Mouse (Mus musculus): ENCODE results near the gene Ice2.

Ice2 gene

GRCm38 (mm10) chr9:69419476-69419875, 21.8 kb downstream of the Ice2 start:
- no peak for DNase-seq

- DNase-seq = no peak
Measured at GRCm38 (mm10) chr9:69430531-69430930, 32.8 kb downstream of the Ice2 start.

GRCm38 (mm10) chr9:69431863-69432555, 34.3 kb downstream of the Ice2 start:
- peak; percentile 65 for DNase-seq

- DNase-seq = peak; percentile 56
Measured at GRCm38 (mm10) chr9:69435194-69435593, 37.5 kb downstream of the Ice2 start.

DNA sequence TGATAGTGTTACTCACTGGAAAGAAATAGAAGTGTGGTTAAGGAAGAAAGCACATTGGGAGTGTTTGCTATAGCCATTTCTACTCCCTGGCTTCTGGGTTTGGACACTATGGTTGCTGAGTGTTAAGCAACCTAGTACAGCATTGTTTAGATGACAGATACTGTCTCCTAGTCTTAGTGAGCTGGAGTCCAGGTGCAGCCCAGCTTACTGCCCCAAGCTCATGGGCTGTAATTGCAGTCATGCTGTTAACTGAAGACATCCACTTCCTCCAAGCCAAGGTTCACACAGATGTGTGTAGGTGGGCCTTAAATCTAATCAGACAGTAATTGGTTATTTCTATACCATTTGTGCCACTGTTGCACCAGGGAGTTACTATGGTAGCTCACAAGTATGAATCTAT, 38.0 kb downstream of the Ice2 start:
- DNase-seq = peak; percentile 40

- peak; percentile 94 for DNase-seq
Measured at GRCm38 (mm10) chr9:69439805-69440357, 42.2 kb downstream of the Ice2 start.

DNA sequence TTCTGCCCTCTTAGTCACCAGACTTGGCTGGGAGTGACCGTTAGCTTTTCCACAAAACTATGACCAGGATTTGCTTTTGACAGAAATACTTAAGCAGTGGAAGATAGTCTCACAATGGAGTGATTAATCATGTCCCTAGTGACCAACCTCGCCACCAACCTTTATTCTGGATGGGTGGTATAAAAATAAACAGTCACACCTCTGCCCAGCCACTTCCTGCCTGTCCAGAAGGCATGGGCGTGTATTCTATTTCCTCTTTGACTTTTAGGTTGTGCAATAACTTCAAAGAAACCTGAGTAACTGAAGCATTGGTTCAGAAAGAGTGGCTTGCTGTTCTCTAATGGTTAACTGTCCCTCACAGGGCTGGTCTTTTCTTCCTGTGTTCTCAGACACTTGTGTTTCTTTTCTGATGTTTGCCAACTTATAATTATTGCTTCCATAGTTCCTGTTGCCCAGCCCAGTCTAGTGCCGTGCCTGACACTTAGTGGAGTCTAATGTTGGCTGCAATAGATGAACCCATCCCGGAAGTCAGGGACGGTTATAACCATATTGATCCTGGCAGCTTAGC, 44.8 kb downstream of the Ice2 start:
- DNase-seq = peak; percentile 89

DNA sequence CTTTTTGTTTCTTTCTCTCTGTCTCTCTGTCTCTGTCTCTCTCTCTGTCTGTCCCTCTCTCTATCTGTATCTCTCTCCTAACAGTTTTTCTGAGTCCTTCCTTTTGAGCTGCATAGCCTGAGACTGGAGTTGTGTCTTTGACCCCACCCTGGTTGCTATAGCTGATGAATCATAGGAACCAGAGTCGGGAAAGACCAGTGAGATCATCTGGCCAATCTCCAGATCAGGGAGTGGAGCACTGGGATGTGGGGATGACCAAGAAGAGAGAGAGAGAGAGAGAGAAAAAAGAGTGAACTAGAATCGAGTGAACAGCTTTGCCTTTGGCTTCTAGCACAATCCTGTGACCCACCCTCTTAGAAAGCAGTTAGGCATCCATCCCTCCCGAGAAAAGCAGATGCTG, 45.5 kb downstream of the Ice2 start:
- peak; percentile 97 for DNase-seq

GRCm38 (mm10) chr9:69448801-69449200, 51.1 kb downstream of the Ice2 start:
- peak; percentile 70 for DNase-seq

DNA sequence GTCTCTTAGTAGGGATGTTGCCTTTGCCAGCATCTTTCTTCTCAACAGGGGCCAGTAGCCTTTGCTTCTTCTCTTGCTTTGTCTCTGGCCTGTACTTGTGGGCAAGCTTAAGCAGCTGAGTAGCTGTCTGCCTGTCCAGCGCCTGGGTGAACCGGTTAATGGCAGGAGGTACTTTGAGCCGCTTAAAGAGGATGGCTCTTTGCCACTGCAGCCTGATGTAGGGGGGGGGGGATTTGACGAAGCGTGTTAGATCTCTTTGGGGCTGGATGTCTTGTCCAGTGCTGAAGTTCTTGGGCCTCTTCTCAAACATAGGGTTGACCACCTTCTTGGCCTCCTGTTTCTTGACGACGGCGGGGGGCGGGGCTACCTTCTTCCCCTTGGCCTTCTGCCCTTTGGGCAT, 52.9 kb downstream of the Ice2 start:
- peak; percentile 77 for DNase-seq

DNA sequence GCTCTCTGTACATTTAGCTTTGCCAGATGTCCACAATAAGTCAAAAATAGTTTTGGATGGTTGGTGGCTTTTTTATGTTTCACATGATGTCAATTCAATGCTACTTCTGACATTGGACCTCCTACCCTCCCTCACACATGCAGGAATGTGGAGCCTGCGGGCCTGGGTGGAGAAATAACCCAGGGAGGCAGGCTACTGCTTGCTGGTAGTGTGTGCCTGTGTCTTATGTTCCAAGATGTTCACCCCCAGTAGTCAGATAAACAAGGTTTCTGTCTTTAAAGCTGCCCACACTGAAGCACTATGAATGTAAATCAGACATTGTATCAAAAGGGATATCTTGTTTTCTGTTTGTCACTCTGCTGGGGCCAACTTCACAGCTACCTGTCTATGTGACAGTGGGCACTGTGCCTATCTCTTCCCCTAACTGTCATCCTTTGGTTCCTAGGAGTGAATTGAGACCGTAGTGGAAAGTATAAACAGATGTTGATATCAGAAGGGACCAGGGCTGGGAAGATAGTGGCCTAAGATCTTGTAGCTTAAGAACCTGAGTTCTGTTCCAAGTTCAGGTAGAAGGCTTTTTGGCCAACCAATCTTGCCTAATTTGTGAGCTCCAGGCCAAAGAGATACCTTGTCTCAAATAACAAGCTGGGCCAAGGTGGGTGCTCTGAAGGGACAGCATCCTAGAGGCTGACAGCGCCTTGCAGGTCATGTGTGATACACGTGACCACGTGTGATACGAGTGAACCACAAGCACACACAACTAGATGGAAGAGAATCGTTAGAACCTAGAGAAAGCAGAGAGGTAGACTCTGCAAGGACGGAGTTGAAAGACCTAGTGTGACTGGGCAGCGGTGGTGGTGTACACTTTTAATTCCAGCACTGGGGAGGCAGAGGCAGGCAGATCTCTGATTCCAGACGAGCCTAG, 54.4 kb downstream of the Ice2 start:
- DNase-seq = peak; percentile 51

GRCm38 (mm10) chr9:69453066-69453900, 55.6 kb downstream of the Ice2 start, which contains the start of gene Anxa2:
Gene Anxa2, plus strand, starts transcription at chr9:69453620.
- DNase-seq = peak; percentile 100

DNA sequence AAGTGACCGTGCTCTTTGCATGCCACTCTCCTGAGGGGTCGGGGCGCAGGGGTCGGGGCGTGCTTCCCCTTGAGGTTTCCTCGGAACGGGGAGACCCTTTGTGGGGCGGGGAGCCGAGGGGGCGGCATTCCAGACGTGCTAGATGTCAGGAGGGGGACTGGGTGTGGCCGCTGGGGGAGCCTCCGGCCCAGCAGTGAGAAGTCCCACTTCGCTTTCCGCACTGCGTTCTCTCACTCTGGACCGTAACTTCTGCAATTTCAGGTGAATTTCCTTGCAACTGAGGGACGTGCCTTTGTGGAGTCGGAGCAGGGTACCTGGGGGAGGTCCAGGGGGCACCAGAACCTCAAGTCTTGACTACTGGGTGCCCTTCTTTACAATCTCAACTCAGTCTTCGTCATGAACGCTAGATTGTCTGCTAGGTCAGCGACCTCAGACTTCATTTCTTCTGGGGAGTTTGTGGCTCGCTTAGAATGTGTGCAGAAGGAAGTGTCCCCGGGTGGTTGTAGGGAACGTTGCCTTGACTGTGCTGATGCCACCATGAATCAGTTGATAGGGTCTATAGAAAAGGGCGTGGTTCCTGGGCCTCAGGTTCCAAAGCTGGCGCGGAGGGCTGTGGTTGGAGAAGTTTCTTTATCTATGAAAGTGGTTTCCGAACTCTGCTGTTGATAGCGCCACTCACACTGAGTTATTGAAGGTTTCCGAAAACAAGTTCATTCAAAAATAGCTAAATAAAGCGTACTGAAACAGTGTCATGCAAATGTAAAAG, 56.4 kb downstream of the Ice2 start:
- no peak for DNase-seq

- no peak for DNase-seq
Measured at GRCm38 (mm10) chr9:69454691-69455090, 57.0 kb downstream of the Ice2 start.

DNA sequence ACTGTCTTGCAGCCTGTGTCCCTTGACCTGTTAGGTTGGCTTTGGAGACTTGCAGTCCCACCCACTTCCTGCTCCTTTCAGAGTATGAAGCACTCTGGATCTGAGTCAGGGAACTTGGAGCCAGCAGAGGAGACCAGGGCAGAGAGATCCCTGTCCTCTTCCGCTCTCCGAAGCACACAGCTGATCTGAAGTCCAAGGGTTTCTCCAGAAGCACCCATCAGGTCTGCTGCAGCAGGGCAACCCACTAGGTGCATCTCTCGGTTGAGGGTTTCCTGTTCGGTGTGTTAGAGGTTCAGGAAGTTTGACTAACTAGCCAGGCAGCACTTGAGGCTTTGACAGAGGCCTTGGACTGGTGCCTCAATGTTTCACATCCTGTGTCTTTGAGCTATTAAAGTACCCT, 57.7 kb downstream of the Ice2 start:
- peak; percentile 98 for DNase-seq

DNA sequence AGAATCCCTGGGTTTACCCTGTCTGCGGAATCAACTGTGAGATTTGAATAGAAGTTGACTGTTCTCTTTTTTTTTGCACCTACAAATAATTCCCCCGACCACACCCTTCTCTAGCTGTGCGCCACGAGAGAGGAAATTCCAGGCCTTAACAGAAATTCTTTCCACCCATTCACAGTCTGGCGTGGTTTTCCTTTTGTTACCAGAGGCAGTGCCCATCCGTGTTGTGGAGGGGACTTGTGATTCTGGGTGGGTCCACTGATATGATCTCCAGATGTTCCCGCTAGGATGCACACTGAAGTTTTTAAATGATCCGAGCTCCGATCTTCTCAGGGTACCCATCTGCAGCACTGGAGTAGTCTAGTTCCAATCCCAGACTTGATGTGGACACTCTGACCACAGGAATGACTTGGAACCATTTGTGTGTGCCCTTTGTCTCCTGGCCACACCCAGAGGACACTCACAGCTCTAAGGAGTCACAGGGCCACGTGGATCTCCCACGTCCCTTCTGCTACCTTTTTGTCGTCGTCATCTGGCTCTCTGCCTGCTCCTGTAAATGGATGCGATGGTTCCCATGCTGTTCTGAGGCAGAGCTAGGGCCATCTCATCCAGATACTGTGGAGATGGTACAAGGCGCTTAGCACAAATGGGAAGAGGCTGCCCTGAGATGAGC, 58.8 kb downstream of the Ice2 start:
- DNase-seq = peak; percentile 97

- peak; percentile 89 for DNase-seq
Measured at GRCm38 (mm10) chr9:69457143-69457542, 59.4 kb downstream of the Ice2 start.

GRCm38 (mm10) chr9:69457747-69458625, 60.3 kb downstream of the Ice2 start:
- DNase-seq = peak; percentile 97

- DNase-seq = peak; percentile 97
Measured at GRCm38 (mm10) chr9:69458982-69459381, 61.3 kb downstream of the Ice2 start.

GRCm38 (mm10) chr9:69459876-69460275, 62.2 kb downstream of the Ice2 start:
- DNase-seq = no peak

Measured in heart, adult 11 months (tissue).